Mouse (Mus musculus) CH12.LX (cell line): ENCODE measurements around the gene Atoh7. TPM values are rescaled to one million over a fixed set of nuclear protein-coding genes. Genes with fewer than 3 reads are reported as not detected.
A peak's percentile ranks its signal among the peaks of the same experiment; 100 is the strongest.

Experiments used
- DNase-seq: peaks from one replicate; pipeline ENCODE4 v3.0.0-alpha.2; 2013; ENCODE audit errors: extremely low read depth
- H3K27ac ChIP-seq: 2 replicates; pipeline ENCODE4 v1.5.1; 2012; ENCODE audit warnings: low read depth, mild to moderate bottlenecking, control low read depth, moderate library complexity; ENCODE audit not compliant: insufficient read depth
- H3K27me3 ChIP-seq: replicated peaks from 2 replicates; pipeline ENCODE3; 2012; ENCODE audit warnings: inconsistent platforms
- H3K36me3 ChIP-seq, 2 experiments: replicated peaks in 1 of 2; 2 replicates each; pipeline versions ENCODE3 to v1.6.1; 2012; ENCODE audit warnings: inconsistent platforms in 1 of 2, low read length in 1 of 2, mild to moderate bottlenecking in 1 of 2, mixed read lengths in 1 of 2, moderate library complexity in 1 of 2; ENCODE audit not compliant: control insufficient read depth in 1 of 2, insufficient read depth in 1 of 2
- H3K4me1 ChIP-seq, 2 experiments: 2 replicates each; pipeline ENCODE4 v1.6.1; 2012; ENCODE audit warnings: inconsistent platforms in 1 of 2, moderate library complexity in 1 of 2; ENCODE audit not compliant: insufficient read depth in 2 of 2, control insufficient read depth in 1 of 2
- H3K4me2 ChIP-seq: 2 replicates; pipeline ENCODE4 v1.6.1; 2012; ENCODE audit warnings: low read depth, mild to moderate bottlenecking, control low read depth; ENCODE audit not compliant: poor library complexity, insufficient read depth, severe bottlenecking
- H3K4me3 ChIP-seq, 3 experiments: fragments of 150-350 bp in 1 of 3; sonication (generic) in 1 of 3; replicated peaks in 1 of 3; 2 replicates each; pipeline versions ENCODE3 to v1.5.1; 2011 to 2012; ENCODE audit warnings: low read depth in 2 of 3, low read length in 2 of 3, mild to moderate bottlenecking in 2 of 3, moderate library complexity in 2 of 3, control low read depth in 1 of 3, improper control_type of control experiment in 1 of 3, inconsistent platforms in 1 of 3, mixed read lengths in 1 of 3; ENCODE audit not compliant: poor library complexity in 1 of 3
- H3K79me2 ChIP-seq: replicated peaks from 2 replicates; pipeline ENCODE4 v1.6.1; 2012; ENCODE audit warnings: mild to moderate bottlenecking, moderate library complexity; ENCODE audit not compliant: control insufficient read depth, poor library complexity, insufficient read depth, severe bottlenecking; ENCODE audit errors: extremely low read depth
- H3K9ac ChIP-seq: 2 replicates; pipeline ENCODE4 v1.6.1; 2012; ENCODE audit warnings: low read depth, mild to moderate bottlenecking, control low read depth, moderate library complexity; ENCODE audit not compliant: insufficient read depth
- H3K9me3 ChIP-seq: replicated peaks from 2 replicates; pipeline ENCODE3; 2012; ENCODE audit warnings: low read length, inconsistent platforms, mixed read lengths
- BHLHE40 ChIP-seq: IDR thresholded peaks from 2 replicates; pipeline ENCODE4 v1.6.1; 2011; ENCODE audit warnings: mild to moderate bottlenecking, low read depth, low read length, improper control_type of control experiment
- CHD1 ChIP-seq: IDR thresholded peaks from 2 replicates; pipeline ENCODE4 v1.6.1; 2012; ENCODE audit warnings: low read depth, low read length, improper control_type of control experiment, inconsistent platforms
- CHD2 ChIP-seq: IDR thresholded peaks from 2 replicates; pipeline ENCODE4 v1.6.1; 2011; ENCODE audit warnings: low read length, improper control_type of control experiment
- CTCF ChIP-seq, 2 experiments: IDR thresholded peaks in 1 of 2; conservative IDR thresholded peaks in 1 of 2; 2 replicates each; pipeline ENCODE4 v1.5.1; 2011 to 2012; ENCODE audit warnings: low read depth in 2 of 2, low read length in 2 of 2, improper control_type of control experiment in 1 of 2, inconsistent platforms in 1 of 2, mild to moderate bottlenecking in 1 of 2, moderate library complexity in 1 of 2
- E2F4 ChIP-seq: IDR thresholded peaks from 2 replicates; pipeline ENCODE4 v1.6.1; 2011; ENCODE audit warnings: low read depth, low read length, improper control_type of control experiment; ENCODE audit not compliant: insufficient replicate concordance
- ELF1 ChIP-seq: IDR thresholded peaks from 2 replicates; pipeline ENCODE4 v1.6.1; 2014; ENCODE audit warnings: low read depth, mild to moderate bottlenecking, inconsistent platforms, low read length, improper control_type of control experiment
- EP300 ChIP-seq: IDR thresholded peaks from 2 replicates; pipeline ENCODE4 v1.6.1; 2011; ENCODE audit warnings: low read length, improper control_type of control experiment
- ETS1 ChIP-seq: conservative IDR thresholded peaks from 2 replicates; pipeline ENCODE4 v1.6.1; 2012; ENCODE audit warnings: low read depth, mild to moderate bottlenecking, inconsistent platforms, low read length, improper control_type of control experiment, moderate library complexity
- GABPA ChIP-seq: IDR thresholded peaks from 2 replicates; pipeline ENCODE4 v1.6.1; 2012; ENCODE audit warnings: low read depth, low read length, improper control_type of control experiment, inconsistent platforms; ENCODE audit not compliant: insufficient replicate concordance
- HCFC1 ChIP-seq: IDR thresholded peaks from 2 replicates; pipeline ENCODE4 v1.6.1; 2012; ENCODE audit warnings: low read depth, mild to moderate bottlenecking, inconsistent platforms, low read length, improper control_type of control experiment
- IRF4 ChIP-seq: IDR thresholded peaks from 2 replicates; pipeline ENCODE4 v1.6.1; 2014; ENCODE audit warnings: low read depth, mild to moderate bottlenecking, inconsistent platforms, low read length, improper control_type of control experiment
- JUN ChIP-seq: IDR thresholded peaks from 2 replicates; pipeline ENCODE4 v1.6.1; 2011; ENCODE audit warnings: low read depth, mild to moderate bottlenecking, low read length, improper control_type of control experiment, moderate library complexity; ENCODE audit not compliant: insufficient read depth
- JUND ChIP-seq: conservative IDR thresholded peaks from 2 replicates; pipeline ENCODE4 v1.6.1; 2011; ENCODE audit warnings: low read depth, low read length, improper control_type of control experiment
- KAT2A ChIP-seq: IDR thresholded peaks from 2 replicates; pipeline ENCODE4 v1.6.1; 2012; ENCODE audit warnings: low read length, improper control_type of control experiment, inconsistent platforms; ENCODE audit not compliant: insufficient replicate concordance
- MAFK ChIP-seq: IDR thresholded peaks from 2 replicates; pipeline ENCODE4 v1.6.1; 2011; ENCODE audit warnings: low read length, improper control_type of control experiment; ENCODE audit not compliant: insufficient replicate concordance
- MAX ChIP-seq: IDR thresholded peaks from 2 replicates; pipeline ENCODE4 v1.6.1; 2011; ENCODE audit warnings: low read length, improper control_type of control experiment
- MAZ ChIP-seq: IDR thresholded peaks from 2 replicates; pipeline ENCODE4 v1.6.1; 2012; ENCODE audit warnings: low read depth, mild to moderate bottlenecking, inconsistent platforms, low read length, improper control_type of control experiment, moderate library complexity
- MEF2A ChIP-seq: IDR thresholded peaks from 2 replicates; pipeline ENCODE4 v1.6.1; 2014; ENCODE audit warnings: low read depth, mild to moderate bottlenecking, inconsistent platforms, low read length, improper control_type of control experiment, borderline replicate concordance
- MXI1 ChIP-seq: IDR thresholded peaks from 2 replicates; pipeline ENCODE4 v1.6.1; 2011; ENCODE audit warnings: mild to moderate bottlenecking, low read depth, low read length, improper control_type of control experiment
- MYC ChIP-seq: IDR thresholded peaks from 2 replicates; pipeline ENCODE4 v1.6.1; 2011; ENCODE audit warnings: low read depth, mild to moderate bottlenecking, improper control_type of control experiment, low read length
- NELFE ChIP-seq: IDR thresholded peaks from 2 replicates; pipeline ENCODE4 v1.6.1; 2011; ENCODE audit warnings: low read depth, low read length, improper control_type of control experiment
- NRF1 ChIP-seq: IDR thresholded peaks from 2 replicates; pipeline ENCODE4 v1.6.1; 2014; ENCODE audit warnings: low read depth, mild to moderate bottlenecking, inconsistent platforms, low read length, improper control_type of control experiment, moderate library complexity
- PAX5 ChIP-seq: IDR thresholded peaks from 2 replicates; pipeline ENCODE4 v1.6.1; 2012; ENCODE audit warnings: low read length, inconsistent platforms, mixed read lengths
- POLR2A ChIP-seq: IDR thresholded peaks from 2 replicates; pipeline ENCODE4 v1.6.1; 2011; ENCODE audit warnings: low read depth, mild to moderate bottlenecking, improper control_type of control experiment, low read length
- POLR2AphosphoS2 ChIP-seq: IDR thresholded peaks from 2 replicates; pipeline ENCODE4 v1.6.1; 2011; ENCODE audit warnings: low read depth, low read length, improper control_type of control experiment
- RAD21 ChIP-seq: IDR thresholded peaks from 2 replicates; pipeline ENCODE4 v1.6.1; 2011; ENCODE audit warnings: low read depth, mild to moderate bottlenecking, low read length, improper control_type of control experiment, moderate library complexity
- RCOR1 ChIP-seq: conservative IDR thresholded peaks from 2 replicates; pipeline ENCODE4 v1.6.1; 2012; ENCODE audit warnings: low read depth, mild to moderate bottlenecking, inconsistent platforms, low read length, improper control_type of control experiment
- SIN3A ChIP-seq: IDR thresholded peaks from 2 replicates; pipeline ENCODE4 v1.6.1; 2012; ENCODE audit warnings: low read length, improper control_type of control experiment, inconsistent platforms
- SMC3 ChIP-seq: IDR thresholded peaks from 2 replicates; pipeline ENCODE4 v1.6.1; 2011; ENCODE audit warnings: low read depth, low read length, improper control_type of control experiment
- TBP ChIP-seq: conservative IDR thresholded peaks from 2 replicates; pipeline ENCODE4 v1.6.1; 2011; ENCODE audit warnings: low read depth, low read length, improper control_type of control experiment
- TCF12 ChIP-seq: IDR thresholded peaks from 2 replicates; pipeline ENCODE4 v1.6.1; 2014; ENCODE audit warnings: low read depth, mild to moderate bottlenecking, inconsistent platforms, low read length, improper control_type of control experiment
- UBTF ChIP-seq: IDR thresholded peaks from 2 replicates; pipeline ENCODE4 v1.6.1; 2012; ENCODE audit warnings: low read depth, mild to moderate bottlenecking, inconsistent platforms, low read length, improper control_type of control experiment, moderate library complexity
- USF1 ChIP-seq: IDR thresholded peaks from 2 replicates; pipeline ENCODE4 v1.6.1; 2014; ENCODE audit warnings: low read depth, mild to moderate bottlenecking, inconsistent platforms, low read length, improper control_type of control experiment
- USF2 ChIP-seq: conservative IDR thresholded peaks from 2 replicates; pipeline ENCODE4 v1.6.1; 2011; ENCODE audit warnings: low read depth, low read length, improper control_type of control experiment
- ZC3H11A ChIP-seq: IDR thresholded peaks from 2 replicates; pipeline ENCODE4 v1.6.1; 2012; ENCODE audit warnings: low read depth, mild to moderate bottlenecking, inconsistent platforms, low read length, improper control_type of control experiment
- ZKSCAN1 ChIP-seq: IDR thresholded peaks from 2 replicates; pipeline ENCODE4 v1.6.1; 2012; ENCODE audit warnings: low read depth, inconsistent platforms, low read length, improper control_type of control experiment, borderline replicate concordance
- ZMIZ1 ChIP-seq: IDR thresholded peaks from 2 replicates; pipeline ENCODE4 v1.6.1; 2012; ENCODE audit warnings: low read depth, mild to moderate bottlenecking, inconsistent platforms, low read length, improper control_type of control experiment
- ZNF384 ChIP-seq: IDR thresholded peaks from 2 replicates; pipeline ENCODE4 v1.6.1; 2012; ENCODE audit warnings: low read depth, low read length, improper control_type of control experiment, inconsistent platforms
- dilution Hi-C: fragments of 300-500 bp; cut with MboI; formaldehyde crosslinking; loops from 2 replicates; pipeline ENCODE4 v1.14.3; 2020; ENCODE audit warnings: low sequenced_read_pairs; ENCODE audit not compliant: extremely low pct_unique_long_range_greater_than_20kb, extremely low pct_ligation_motif_present
- in situ Hi-C: fragments of 300-500 bp; cut with MboI; formaldehyde crosslinking; loops from 3 replicates; pipeline ENCODE4 v1.14.3; 2019; ENCODE audit warnings: low sequenced_read_pairs, low pct_ligation_motif_present, low pct_unique_long_range_greater_than_20kb, mixed read lengths
- polyA plus RNA-seq: library from polyadenylated mRNA; unstranded; fragments of >175 nt; gene quantifications from 2 replicates; pipeline ENCODE4 v1.2.1, GENCODE M21; 2012; ENCODE audit warnings: low read depth; ENCODE audit not compliant: insufficient read length
- total RNA-seq, 2 experiments: library from RNA; depleted of rRNA; stranded (reverse); fragments of 300-350 nt in 1 of 2; fragments of >200 nt in 1 of 2; gene quantifications; 2 replicates each; pipeline ENCODE4 v1.2.3; 2012 to 2014

Atoh7 gene
- total and polyA plus RNA-seq, 3 experiments, result not detected

DNA sequence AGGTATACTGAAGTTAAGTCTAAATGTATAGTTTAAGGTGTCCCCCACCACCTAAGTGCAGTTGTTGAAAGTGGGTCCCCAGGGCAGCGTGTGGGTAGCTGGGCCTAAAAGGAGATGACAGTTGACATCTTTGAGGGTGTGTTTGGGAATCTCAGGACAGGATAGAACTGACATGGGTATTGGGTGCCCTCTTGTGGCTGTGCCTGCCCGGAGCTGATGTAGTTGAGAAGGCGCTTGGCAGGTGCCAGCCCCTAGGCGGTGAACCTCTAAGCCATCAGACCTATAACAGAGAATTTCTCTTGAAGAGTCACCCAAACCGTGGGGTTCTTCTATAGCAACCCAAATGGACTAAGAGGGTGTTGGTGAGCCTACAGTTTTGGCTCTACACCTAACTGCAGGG, 33.5 kb upstream of the Atoh7 start:
- DNase-seq, result peak; percentile 71
- H3K79me2 ChIP-seq, result no peaks in the 10 kb centered on the region
- no peak overlapping the region for H3K27ac ChIP-seq
- H3K9ac ChIP-seq, result no peak overlapping the region
- TF ChIP-seq UBTF, result no peak
- 0 out of 2 replicates have a peak, but pooled peaks have one; percentile 15 for TF ChIP-seq MAX
- TF ChIP-seq E2F4, result no peak
- no peak for TF ChIP-seq ZNF384
- TF ChIP-seq HCFC1, result 0 out of 2 replicates have a peak, but pooled peaks have one; percentile 26
- TF ChIP-seq NELFE, result peak; percentile 51; the same call in 1 of the 2 replicates
- TF ChIP-seq BHLHE40, result peak; percentile 28; the same call in 1 of the 2 replicates
- peak; percentile 37 to 96; a peak in 3 of 4 replicates for TF ChIP-seq CTCF (conservative IDR thresholded peaks at IDR 0.05 in 1 of 2, IDR thresholded peaks at IDR 0.05 in 1 of 2; ENCODE audit: low read depth in 2 of 2, low read length in 2 of 2)
- peak; percentile 36; the same call in 1 of the 2 replicates for TF ChIP-seq TCF12
- TF ChIP-seq TBP, result no peak
- TF ChIP-seq SIN3A, result 0 out of 2 replicates have a peak, but pooled peaks have one; percentile 52
- peak; percentile 58; the same call in 1 of the 2 replicates for TF ChIP-seq MXI1
- no peak for TF ChIP-seq USF1
- TF ChIP-seq ZMIZ1, result no peak
- TF ChIP-seq MAFK, result no peak
- TF ChIP-seq POLR2A, result no peak
- no peak for TF ChIP-seq CHD1
- no peak for TF ChIP-seq POLR2AphosphoS2
- TF ChIP-seq ELF1, result no peak
- no peak for TF ChIP-seq KAT2A
- peak; percentile 95 for TF ChIP-seq SMC3
- peak; percentile 94 for TF ChIP-seq RAD21
- TF ChIP-seq EP300, result no peak
- TF ChIP-seq JUND, result no peak; the same call in 1 of the 2 replicates
- peak; percentile 81 for TF ChIP-seq ZC3H11A
- TF ChIP-seq ZKSCAN1, result no peak
- TF ChIP-seq MAZ, result no peak
- TF ChIP-seq RCOR1, result no peak
- no peak for TF ChIP-seq USF2
- no peak for TF ChIP-seq JUN
- no peak for TF ChIP-seq GABPA
- TF ChIP-seq MYC, result no peak
- no peak for TF ChIP-seq CHD2
- no peak for TF ChIP-seq PAX5
- no peak for TF ChIP-seq ETS1
- peak; percentile 44; the same call in 1 of the 2 replicates for TF ChIP-seq MEF2A
- 0 out of 2 replicates have a peak, but pooled peaks have one; percentile 34 for TF ChIP-seq NRF1
- TF ChIP-seq IRF4, result no peak
- no peak overlapping the region for H3K4me2 ChIP-seq
- in situ Hi-C loops, result no loop called here
- H3K4me3 ChIP-seq, result no peak overlapping the region
- H3K27me3 ChIP-seq, result no peaks in the 10 kb centered on the region
- peaks cover 0 to 5% of the 10 kb centered on the region in 2 experiments; a peak in 1 of 4 replicates for H3K4me1 ChIP-seq
- dilution Hi-C loops, result no loop called here
- H3K36me3 ChIP-seq, result no peaks in the 10 kb centered on the region
- H3K9me3 ChIP-seq, result peaks cover 4% of the 10 kb centered on the region
